Mouse (Mus musculus): ENCODE data around the gene Npcd.

GRCm38 (mm10) chr15:79741173-79741858 lies 92.7 kb downstream of the Npcd start:
- no peak for TF ChIP-seq CTCF (IDR thresholded peaks at IDR 0.05; ENCODE audit: low read depth, low read length)
- TF ChIP-seq POLR2A (IDR thresholded peaks at IDR 0.05; ENCODE audit: extremely low read depth, insufficient read depth, low read length), result no peak
